Mouse (Mus musculus): Measurements from ENCODE around the gene Slc35a1. TPM values are rescaled to one million over a fixed set of nuclear protein-coding genes. Genes with fewer than 3 reads are reported as not detected.

Slc35a1 gene
- polyA plus RNA-seq (2021; fragmentation: Nextera tagmentation): 24.9 and 29.8 TPM in 2 replicates
- long read RNA-seq, experiment 1, transcript Slc35a1-201 (8 exons, 2,039 nt): major isoform, 58 of 64 reads
- long read RNA-seq, experiment 1, partial matches to known transcripts: 4 of 64 reads
- long read RNA-seq, experiment 1, other reads (novel, unspliced or antisense): 2 of 64 reads
- long read RNA-seq, experiment 2, transcript Slc35a1-201 (8 exons, 2,039 nt): major isoform, 133 of 143 reads
- long read RNA-seq, experiment 2, partial matches to known transcripts: 3 of 143 reads
- long read RNA-seq, experiment 2, other reads (novel, unspliced or antisense): 7 of 143 reads

GRCm38 (mm10) chr4:34686874-34687567, at the start of gene Slc35a1:
Gene Slc35a1 (minus strand): TSS chr4:34687438.

GRCm38 (mm10) chr4:34729851-34730341, 42.7 kb upstream of the Slc35a1 start, which contains the start of gene Cfap206:
Gene Cfap206 (minus strand): TSS chr4:34730206.

GRCm38 (mm10) chr4:34614630-34615094, 72.6 kb downstream of the Slc35a1 start, which contains the start of the genes Orc3 and Rars2:
Gene Orc3 (minus strand): TSS chr4:34614944.
Gene Rars2 (plus strand): TSS chr4:34614957.

Other genes with a start within 250 kb of the Slc35a1 start
- 16.2 and 19.1 TPM in 2 replicates for gene Akirin2, start 136.5 kb downstream of the Slc35a1 start, polyA plus RNA-seq (2021; fragmentation: Nextera tagmentation)
- gene Orc3, start 72.5 kb downstream of the Slc35a1 start, polyA plus RNA-seq (2021; fragmentation: Nextera tagmentation): 36.2 and 38.3 TPM in 2 replicates
- 19.3 and 21.0 TPM in 2 replicates for gene Rars2, start 72.5 kb downstream of the Slc35a1 start, polyA plus RNA-seq (2021; fragmentation: Nextera tagmentation)
- gene Cfap206, start 42.8 kb upstream of the Slc35a1 start, polyA plus RNA-seq (2021; fragmentation: Nextera tagmentation): 2.8 and 6.6 TPM in 2 replicates
- not detected in 2 replicates for gene Gm136, start 68.8 kb upstream of the Slc35a1 start, polyA plus RNA-seq (2021; fragmentation: Nextera tagmentation)
- gene Smim8, start 91.0 kb upstream of the Slc35a1 start, polyA plus RNA-seq (2021; fragmentation: Nextera tagmentation): 74.1 and 88.2 TPM in 2 replicates
- gene Zfp292, start 195.5 kb upstream of the Slc35a1 start, polyA plus RNA-seq (2021; fragmentation: Nextera tagmentation): 7.0 and 7.6 TPM in 2 replicates
- gene Cga, start 206.3 kb upstream of the Slc35a1 start, polyA plus RNA-seq (2021; fragmentation: Nextera tagmentation): not detected in 2 replicates